Mouse (Mus musculus) ES-E14 (cell line): ENCODE data around the gene Shroom2. TPM values are rescaled to one million over a fixed set of nuclear protein-coding genes. Genes with fewer than 3 reads are reported as not detected.
A peak's percentile ranks its signal among the peaks of the same experiment; 100 is the strongest.

ENCODE experiments used
- DNase-seq: peaks from one replicate; pipeline ENCODE4 v3.0.0-alpha.2; 2013; ENCODE audit warnings: low read depth, low spot score
- H3K27ac ChIP-seq: 2 replicates; pipeline ENCODE4 v1.5.1; 2012; ENCODE audit warnings: low read depth, mild to moderate bottlenecking, low read length, moderate library complexity, mixed read lengths; ENCODE audit not compliant: poor library complexity, insufficient read depth, severe bottlenecking
- H3K36me3 ChIP-seq: 2 replicates; pipeline ENCODE4 v1.6.1; 2012; ENCODE audit warnings: mild to moderate bottlenecking, low read length, moderate library complexity, mixed read lengths; ENCODE audit not compliant: control insufficient read depth, poor library complexity, insufficient read depth, severe bottlenecking
- H3K4me1 ChIP-seq, 2 experiments: fragments of 150-350 bp in 1 of 2; sonication (generic) in 1 of 2; 2 replicates each; pipeline ENCODE4 v1.6.1; 2012; ENCODE audit warnings: low read length in 2 of 2, mild to moderate bottlenecking in 1 of 2, mixed read lengths in 1 of 2; ENCODE audit not compliant: control insufficient read depth in 2 of 2, insufficient read depth in 2 of 2, poor library complexity in 1 of 2
- H3K4me3 ChIP-seq, 2 experiments: fragments of 150-350 bp in 1 of 2; sonication (generic) in 1 of 2; 2 replicates each; pipeline ENCODE4 v1.5.1; 2012; ENCODE audit warnings: low read length in 2 of 2, low read depth in 1 of 2, mild to moderate bottlenecking in 1 of 2, mixed read lengths in 1 of 2; ENCODE audit not compliant: insufficient read depth in 1 of 2, poor library complexity in 1 of 2, severe bottlenecking in 1 of 2
- H3K9ac ChIP-seq: 2 replicates; pipeline ENCODE4 v1.6.1; 2012; ENCODE audit warnings: low read depth, mild to moderate bottlenecking, low read length, mixed read lengths; ENCODE audit not compliant: poor library complexity, insufficient read depth, severe bottlenecking
- H3K9me3 ChIP-seq: fragments of 150-350 bp; sonication (generic); 2 replicates; pipeline ENCODE4 v1.6.1; 2012; ENCODE audit warnings: low read depth, mild to moderate bottlenecking, low read length; ENCODE audit not compliant: control insufficient read depth, insufficient read depth
- CHD2 ChIP-seq: IDR thresholded peaks from 2 replicates; pipeline ENCODE4 v1.6.1; 2014; ENCODE audit warnings: mild to moderate bottlenecking, low read depth, low read length, inconsistent platforms
- HCFC1 ChIP-seq: IDR thresholded peaks from 2 replicates; pipeline ENCODE4 v1.6.1; 2012; ENCODE audit warnings: low read length, inconsistent platforms, borderline replicate concordance; ENCODE audit not compliant: insufficient read depth
- MAFK ChIP-seq: IDR thresholded peaks from 2 replicates; pipeline ENCODE4 v1.6.1; 2014; ENCODE audit warnings: mild to moderate bottlenecking, low read depth, low read length, inconsistent platforms; ENCODE audit not compliant: insufficient read depth
- ZC3H11A ChIP-seq: IDR thresholded peaks from 2 replicates; pipeline ENCODE4 v1.6.1; 2012; ENCODE audit warnings: low read depth, mild to moderate bottlenecking, inconsistent platforms, low read length, borderline replicate concordance
- ZNF384 ChIP-seq: IDR thresholded peaks from 2 replicates; pipeline ENCODE4 v1.6.1; 2012; ENCODE audit warnings: low read depth, low read length, inconsistent platforms
- in situ Hi-C, 2 experiments: fragments of 600-800 bp; cut with MboI; formaldehyde crosslinking; loops; one replicate each; pipeline ENCODE4 v1.15.1; 2025; ENCODE audit warnings: low sequenced_read_pairs in 2 of 2, inconsistent platforms in 1 of 2; ENCODE audit not compliant: unreplicated experiment in 2 of 2
- total RNA-seq: library from RNA; depleted of rRNA; stranded (reverse); fragments of 300-350 nt; gene quantifications from 2 replicates; pipeline ENCODE4 v1.2.3, GENCODE M21; 2012; rRNA removed

Gene Shroom2
- total RNA-seq, 1 experiment: 20.0 TPM

DNA sequence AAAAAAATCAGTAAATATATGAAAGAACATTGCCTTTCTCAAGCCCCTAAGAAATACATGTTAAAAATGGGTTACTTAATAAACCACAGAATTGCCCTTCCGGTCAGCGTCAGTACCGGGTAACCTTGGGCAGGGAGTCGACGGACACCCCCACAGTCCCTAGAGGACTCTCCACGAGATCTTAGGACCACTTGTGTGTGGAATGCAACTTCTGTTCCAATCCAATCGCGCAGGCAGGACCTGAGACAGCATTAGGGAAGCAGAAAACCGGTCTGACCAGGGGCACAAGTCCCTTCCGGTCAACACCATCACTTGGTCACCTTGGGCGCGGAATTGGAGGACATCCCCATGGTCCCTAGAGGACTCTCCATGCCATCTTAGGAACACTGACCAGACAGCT is 133.9 kb downstream of the Shroom2 start:
- Histone ChIP-seq H3K4me3 (no peak overlapping the region), H3K27ac (no peak overlapping the region), H3K4me1 (no peaks in the 10 kb centered on the region), H3K9me3 (no peaks in the 10 kb centered on the region), H3K36me3 (no peaks in the 10 kb centered on the region), H3K9ac (no peak overlapping the region)
- TF ChIP-seq HCFC1 (no peak), ZC3H11A (no peak), MAFK (no peak), CHD2 (no peak), ZNF384 (no peak)
- no peak for DNase-seq
- in situ Hi-C loops: no loop called here

DNA sequence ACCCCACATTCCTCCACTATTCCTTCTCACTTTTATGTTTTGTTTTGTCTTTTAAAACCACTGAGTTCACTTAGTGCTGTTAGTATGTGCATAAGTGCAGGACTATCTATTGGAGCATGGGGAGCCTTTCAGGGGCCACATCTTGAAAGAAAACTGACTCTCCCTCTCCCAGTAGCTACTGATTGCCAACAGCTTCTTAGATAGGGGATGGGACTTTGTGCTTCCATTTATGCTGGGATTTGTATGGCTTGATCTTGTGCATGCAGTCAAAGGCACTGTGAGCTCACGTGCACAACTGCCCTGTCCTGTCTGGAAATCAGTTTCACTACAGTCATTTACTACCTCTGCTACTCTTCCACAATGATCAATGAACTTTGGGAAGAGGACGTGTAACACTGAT is 147.9 kb downstream of the Shroom2 start:
- H3K36me3 ChIP-seq: no peaks in the 10 kb centered on the region
- no peak overlapping the region for H3K4me3 ChIP-seq
- in situ Hi-C loops: loop anchor here (5.0 to 25.0 kb wide), 2 partner anchors 191 to 196 kb away; no protein-coding TSS in a partner anchor
- H3K4me1 ChIP-seq: no peaks in the 10 kb centered on the region
- no peak for TF ChIP-seq ZC3H11A
- TF ChIP-seq HCFC1: no peak
- no peak for TF ChIP-seq MAFK
- no peak for TF ChIP-seq CHD2
- no peak for TF ChIP-seq ZNF384
- DNase-seq: no peak
- H3K27ac ChIP-seq: no peak overlapping the region
- no peaks in the 10 kb centered on the region for H3K9me3 ChIP-seq
- no peak overlapping the region for H3K9ac ChIP-seq

DNA sequence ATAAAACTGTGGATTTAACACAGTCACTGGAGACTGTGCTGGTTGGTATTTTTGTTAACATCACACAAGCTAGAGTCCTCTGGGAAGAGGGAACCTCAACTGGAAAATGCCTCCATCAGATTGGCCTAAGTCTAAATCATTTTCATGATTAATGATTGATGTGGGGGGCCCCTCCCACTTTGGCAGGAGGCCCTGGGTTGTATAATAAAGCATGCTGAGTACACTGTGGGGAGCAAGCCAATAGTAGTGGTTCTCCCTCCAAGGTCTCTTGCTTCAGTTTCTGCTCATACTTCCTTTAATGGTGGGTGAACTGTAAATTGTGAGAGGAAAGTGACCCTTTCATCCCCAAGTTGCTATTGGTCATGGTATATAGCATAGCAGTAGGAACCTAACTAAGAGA is 148.3 kb downstream of the Shroom2 start:
- H3K36me3 ChIP-seq: no peaks in the 10 kb centered on the region
- no peak overlapping the region for H3K9ac ChIP-seq
- in situ Hi-C loops: loop anchor here (5.0 to 25.0 kb wide), 2 partner anchors 191 to 196 kb away; no protein-coding TSS in a partner anchor
- TF ChIP-seq MAFK: no peak
- no peak for TF ChIP-seq ZNF384
- TF ChIP-seq ZC3H11A: no peak
- TF ChIP-seq CHD2: no peak
- no peak for TF ChIP-seq HCFC1
- no peak overlapping the region for H3K27ac ChIP-seq
- H3K4me3 ChIP-seq: no peak overlapping the region
- H3K9me3 ChIP-seq: no peaks in the 10 kb centered on the region
- H3K4me1 ChIP-seq: no peaks in the 10 kb centered on the region
- no peak for DNase-seq

DNA sequence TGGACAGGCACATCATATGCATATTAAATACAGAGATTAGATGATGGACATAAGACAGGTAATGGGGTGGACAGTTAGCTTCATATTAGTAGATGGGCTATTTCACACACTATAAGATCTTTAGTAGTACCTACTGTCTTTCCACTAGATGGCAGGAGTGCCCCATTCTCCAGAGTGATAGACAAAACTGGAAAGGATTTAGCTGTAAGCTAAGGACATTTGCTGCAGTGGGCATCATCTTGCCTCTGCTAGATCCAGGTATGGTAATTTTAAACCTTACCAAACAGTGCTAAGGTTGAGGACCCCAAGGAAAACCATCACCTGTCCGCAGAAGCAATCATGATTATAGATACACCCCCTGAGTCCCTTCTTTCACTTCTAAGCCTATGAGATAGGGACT is 150.8 kb downstream of the Shroom2 start:
- Histone ChIP-seq H3K9ac (no peak overlapping the region), H3K36me3 (no peaks in the 10 kb centered on the region), H3K9me3 (no peaks in the 10 kb centered on the region), H3K27ac (no peak overlapping the region), H3K4me1 (no peaks in the 10 kb centered on the region), H3K4me3 (no peak overlapping the region)
- TF ChIP-seq MAFK: no peak
- TF ChIP-seq ZNF384: no peak
- no peak for TF ChIP-seq HCFC1
- TF ChIP-seq ZC3H11A: peak; percentile 61; the same call in 1 of the 2 replicates
- no peak for TF ChIP-seq CHD2
- in situ Hi-C loops: loop anchor here in 1 of 2 experiments (25.0 kb wide), 1 partner anchor 194 kb away; no protein-coding TSS in a partner anchor
- peak; percentile 25 for DNase-seq

DNA sequence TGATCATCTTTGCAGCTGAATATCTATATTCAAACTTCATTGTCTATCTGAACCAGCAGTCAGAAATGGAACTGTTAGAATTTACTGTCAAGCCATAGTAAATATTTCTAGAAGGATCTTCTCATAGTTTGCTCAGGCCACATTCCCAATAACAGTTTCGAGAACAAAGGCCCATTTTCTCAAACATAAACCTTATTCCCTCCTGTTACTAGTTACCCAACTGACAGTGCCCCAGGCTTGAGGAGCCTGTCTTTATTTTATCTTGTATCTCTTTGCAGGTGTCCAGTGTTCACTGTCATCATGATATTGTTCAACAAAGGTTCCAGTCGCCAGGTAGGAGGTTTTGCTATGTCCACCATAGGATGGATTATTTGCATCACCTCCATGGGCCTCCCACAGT is 206.2 kb downstream of the Shroom2 start, which contains the start of gene Cldn34a:
TSS of gene Cldn34a (plus strand) at position 301 of the 400 bp plus-strand sequence.
- Histone ChIP-seq H3K4me3 (no peak within 1 kb of the TSS), H3K9me3 (no peaks in the 10 kb centered on the region), H3K9ac (no peak within 1 kb of the TSS), H3K4me1 (no peaks in the 10 kb centered on the region), H3K27ac (no peak within 1 kb of the TSS), H3K36me3 (no peaks in the 10 kb centered on the region)
- DNase-seq: no peak
- TF ChIP-seq CHD2 (no peak), ZNF384 (no peak), ZC3H11A (no peak), HCFC1 (no peak), MAFK (no peak)
- in situ Hi-C loops: no loop called here

Other genes starting within 250 kb of the Shroom2 start
- not detected in 2 replicates for gene Cldn34a, start 206.1 kb downstream of the Shroom2 start, total RNA-seq
- gene Gpr143, start 12.5 kb upstream of the Shroom2 start, total RNA-seq: 0.58 and 0.67 TPM in 2 replicates
- gene Usp51, start 237.0 kb upstream of the Shroom2 start, total RNA-seq: 2.4 and 3.8 TPM in 2 replicates